Mouse (Mus musculus): Measurements from ENCODE around the gene Wdfy1. TPM values are rescaled to one million over a fixed set of nuclear protein-coding genes. Genes with fewer than 3 reads are reported as not detected.

The Wdfy1 gene
- polyA plus RNA-seq, 1 experiment from 2014 or later: 48.0 TPM

GRCm38 (mm10) chr1:79682936-79683335 is 93.0 kb downstream of the Wdfy1 start:
- ATAC-seq (ENCODE audit: insufficient number of reproducible peaks, low FRiP score, low TSS enrichment, low read depth): no peak
- Histone ChIP-seq H3K9me3 (replicated peaks) (no peaks in the 10 kb centered on the region), H3K4me2 (replicated peaks) (no peak overlapping the region), H3K4me3 (replicated peaks) (no peak overlapping the region), H3K9ac (no peak overlapping the region), H3K4me1 (no peaks in the 10 kb centered on the region), H3K27ac (replicated peaks) (no peak overlapping the region), H3K36me3 (no peaks in the 10 kb centered on the region), H3K27me3 (no peaks in the 10 kb centered on the region)
- WGBS: 8% methylated on average over 5 of the region's 5 CpGs

DNA sequence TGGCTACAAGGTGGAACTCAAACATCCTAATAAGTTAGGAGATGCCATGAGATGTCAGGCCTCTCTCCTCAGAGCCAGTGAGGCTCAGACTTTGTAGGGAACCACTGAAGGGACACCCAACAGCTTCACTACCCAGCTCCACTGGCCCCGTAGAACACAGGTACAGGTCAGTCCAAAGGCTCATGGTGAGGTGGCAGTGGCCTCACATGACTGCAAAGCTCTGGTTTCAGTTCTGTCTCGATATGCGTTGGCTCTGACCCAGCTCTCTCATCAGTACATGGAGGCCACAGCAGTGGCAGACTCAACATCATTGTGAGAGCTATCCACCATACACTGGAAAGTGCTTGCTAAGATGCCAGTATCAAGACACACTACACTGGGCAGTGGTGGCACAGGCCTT is 95.2 kb downstream of the Wdfy1 start:
- Histone ChIP-seq H3K4me1 (no peaks in the 10 kb centered on the region), H3K27me3 (no peaks in the 10 kb centered on the region)
- WGBS: 86% methylated on average over 3 of the region's 3 CpGs

GRCm38 (mm10) chr1:79678117-79678684 is 97.7 kb downstream of the Wdfy1 start:
- Histone ChIP-seq H3K4me2 (replicated peaks) (no peak overlapping the region), H3K27ac (replicated peaks) (no peak overlapping the region), H3K36me3 (no peaks in the 10 kb centered on the region), H3K27me3 (peaks cover 5% of the 10 kb centered on the region; the same call in 1 of the 2 replicates), H3K9ac (no peak overlapping the region), H3K4me3 (replicated peaks) (no peak overlapping the region), H3K9me3 (replicated peaks) (no peaks in the 10 kb centered on the region), H3K4me1 (no peaks in the 10 kb centered on the region)
- WGBS: 62% methylated on average over 8 of the region's 8 CpGs
- ATAC-seq (ENCODE audit: insufficient number of reproducible peaks, low FRiP score, low TSS enrichment, low read depth): no peak

More for the DNA sequence above, 95.2 kb downstream of the Wdfy1 start:
- H3K36me3 ChIP-seq: no peaks in the 10 kb centered on the region
- H3K4me2 ChIP-seq (replicated peaks): no peak overlapping the region
- no peak overlapping the region for H3K27ac ChIP-seq (replicated peaks)
- no peak overlapping the region for H3K9ac ChIP-seq
- H3K4me3 ChIP-seq (replicated peaks): no peak overlapping the region
- ATAC-seq (ENCODE audit: insufficient number of reproducible peaks, low FRiP score, low TSS enrichment, low read depth): no peak
- no peaks in the 10 kb centered on the region for H3K9me3 ChIP-seq (replicated peaks)

- WGBS: 53% methylated on average over 4 of the region's 4 CpGs
- H3K9me3 ChIP-seq (replicated peaks): no peaks in the 10 kb centered on the region
- peaks cover 13% of the 10 kb centered on the region; the same call in 1 of the 2 replicates for H3K4me1 ChIP-seq
- no peaks in the 10 kb centered on the region for H3K36me3 ChIP-seq
- H3K4me3 ChIP-seq (replicated peaks): no peak overlapping the region
- H3K9ac ChIP-seq: no peak overlapping the region
- no peak for ATAC-seq (ENCODE audit: insufficient number of reproducible peaks, low FRiP score, low TSS enrichment, low read depth)
- H3K27me3 ChIP-seq: peaks cover 10% of the 10 kb centered on the region
- no peak overlapping the region for H3K27ac ChIP-seq (replicated peaks)
- no peak overlapping the region for H3K4me2 ChIP-seq (replicated peaks)
Observed at GRCm38 (mm10) chr1:79675716-79676115, 100.2 kb downstream of the Wdfy1 start.

- H3K4me3 ChIP-seq (replicated peaks): peak within 1 kb of the TSS; percentile 63
- H3K4me2 ChIP-seq (replicated peaks): peak within 1 kb of the TSS; percentile 78
- WGBS: under 1% methylated on average over 51 of the region's 51 CpGs
- peaks cover 18% of the 10 kb centered on the region; the same call in 1 of the 2 replicates for H3K4me1 ChIP-seq
- H3K27ac ChIP-seq (replicated peaks): peak within 1 kb of the TSS; percentile 35
- H3K9me3 ChIP-seq (replicated peaks): no peaks in the 10 kb centered on the region
- peak; percentile 87 for ATAC-seq (ENCODE audit: insufficient number of reproducible peaks, low FRiP score, low TSS enrichment, low read depth)
- H3K27me3 ChIP-seq: peaks cover 16% of the 10 kb centered on the region
- no peaks in the 10 kb centered on the region for H3K36me3 ChIP-seq
- peak within 1 kb of the TSS; percentile 6 for H3K9ac ChIP-seq
Observed at GRCm38 (mm10) chr1:79671543-79672337, 104.2 kb downstream of the Wdfy1 start, which contains the start of gene Ap1s3. Ap1s3 (minus strand) TSS chr1:79671972.

- peak overlapping the region; percentile 63 for H3K4me3 ChIP-seq (replicated peaks)
- H3K9ac ChIP-seq: peak overlapping the region; percentile 6; the same call in 1 of the 2 replicates
- H3K27ac ChIP-seq (replicated peaks): no peak overlapping the region
- no peaks in the 10 kb centered on the region for H3K36me3 ChIP-seq
- no peak for ATAC-seq (ENCODE audit: insufficient number of reproducible peaks, low FRiP score, low TSS enrichment, low read depth)
- peaks cover 16% of the 10 kb centered on the region for H3K27me3 ChIP-seq
- WGBS: under 1% methylated on average over 11 of the region's 11 CpGs
- no peaks in the 10 kb centered on the region for H3K9me3 ChIP-seq (replicated peaks)
- peaks cover 18% of the 10 kb centered on the region; the same call in 1 of the 2 replicates for H3K4me1 ChIP-seq
- peak overlapping the region; percentile 78 for H3K4me2 ChIP-seq (replicated peaks)
Observed at GRCm38 (mm10) chr1:79671196-79671542, 104.8 kb downstream of the Wdfy1 start.

DNA sequence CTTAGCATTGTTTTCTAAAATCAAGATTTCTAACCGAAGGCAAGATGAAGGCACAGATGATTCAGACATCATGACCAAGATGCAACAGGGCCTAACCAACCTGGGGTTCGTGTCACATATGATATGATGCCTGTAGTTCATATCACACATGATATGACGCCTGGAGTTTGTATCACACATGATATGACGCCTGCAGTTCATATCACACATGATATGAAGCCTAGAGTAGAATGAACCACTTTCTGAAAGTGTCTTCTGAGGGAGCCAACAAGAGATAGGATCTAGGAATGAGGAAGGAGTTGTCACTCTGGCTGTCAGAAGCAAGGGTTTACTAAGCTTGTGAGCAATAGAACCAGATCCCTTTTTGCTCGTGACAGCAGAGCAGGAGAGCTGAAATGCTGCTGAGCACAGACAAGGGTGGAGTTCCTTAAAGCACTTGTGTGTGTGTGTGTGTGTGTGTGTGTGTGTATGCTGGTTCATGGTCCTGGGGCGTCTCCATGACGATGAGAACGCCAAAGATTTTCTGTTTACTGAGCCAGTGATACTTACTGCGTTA is 106.4 kb downstream of the Wdfy1 start:
- Histone ChIP-seq H3K4me3 (replicated peaks) (no peak overlapping the region), H3K9me3 (replicated peaks) (no peaks in the 10 kb centered on the region), H3K27me3 (peaks cover 16% of the 10 kb centered on the region), H3K9ac (no peak overlapping the region), H3K36me3 (no peaks in the 10 kb centered on the region), H3K4me2 (replicated peaks) (no peak overlapping the region), H3K27ac (replicated peaks) (no peak overlapping the region), H3K4me1 (peaks cover 18% of the 10 kb centered on the region; the same call in 1 of the 2 replicates)
- 73% methylated on average over 9 of the region's 9 CpGs for WGBS
- ATAC-seq (ENCODE audit: insufficient number of reproducible peaks, low FRiP score, low TSS enrichment, low read depth): no peak

DNA sequence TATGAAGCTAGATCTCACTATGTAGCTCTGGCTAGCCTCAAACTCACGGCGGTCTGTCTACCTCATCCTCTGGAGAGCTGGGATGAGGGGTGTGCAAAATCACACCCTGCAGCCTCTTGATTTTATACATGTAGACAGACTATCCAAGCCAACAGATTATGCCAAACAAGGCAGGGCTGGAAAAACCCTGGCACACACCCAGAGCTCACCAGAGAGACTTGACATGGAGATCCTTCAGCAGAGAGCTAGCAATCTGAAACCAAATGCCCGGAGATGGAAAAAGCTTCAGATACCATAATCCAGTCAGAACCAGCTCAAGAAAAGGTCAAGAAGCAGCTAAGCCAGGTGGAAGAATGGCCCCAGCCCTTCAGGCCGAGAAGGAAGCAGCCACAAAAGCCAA is 111.0 kb downstream of the Wdfy1 start:
- no peak overlapping the region for H3K4me2 ChIP-seq (replicated peaks)
- no peaks in the 10 kb centered on the region for H3K36me3 ChIP-seq
- WGBS: 80% methylated on average over 4 of the region's 4 CpGs
- H3K9me3 ChIP-seq (replicated peaks): no peaks in the 10 kb centered on the region
- H3K27ac ChIP-seq (replicated peaks): no peak overlapping the region
- H3K9ac ChIP-seq: no peak overlapping the region
- H3K27me3 ChIP-seq: no peaks in the 10 kb centered on the region
- no peaks in the 10 kb centered on the region for H3K4me1 ChIP-seq
- no peak for ATAC-seq (ENCODE audit: insufficient number of reproducible peaks, low FRiP score, low TSS enrichment, low read depth)
- H3K4me3 ChIP-seq (replicated peaks): no peak overlapping the region

DNA sequence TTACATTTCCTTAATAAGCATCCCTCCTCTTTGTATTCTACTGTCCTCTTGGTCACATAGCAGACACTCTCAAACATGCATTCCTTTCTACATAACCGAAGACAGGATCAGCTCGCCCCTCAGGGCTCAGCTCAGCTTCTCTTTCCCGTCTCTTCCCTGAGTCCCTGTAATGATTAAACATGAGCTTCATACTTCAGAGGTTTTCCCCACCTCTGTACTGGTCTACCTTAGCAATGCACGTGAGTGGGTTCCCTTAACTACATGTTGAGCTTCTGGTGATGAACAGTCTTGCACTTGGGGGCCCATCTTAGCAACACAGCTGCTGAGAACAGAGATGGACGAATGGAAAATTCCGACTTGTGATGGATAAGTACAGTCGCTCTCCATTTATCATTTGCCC is 116.3 kb downstream of the Wdfy1 start:
- no peaks in the 10 kb centered on the region for H3K4me1 ChIP-seq
- no peak overlapping the region for H3K4me2 ChIP-seq (replicated peaks)
- H3K27ac ChIP-seq (replicated peaks): no peak overlapping the region
- no peaks in the 10 kb centered on the region for H3K27me3 ChIP-seq
- H3K36me3 ChIP-seq: no peaks in the 10 kb centered on the region
- H3K9ac ChIP-seq: no peak overlapping the region
- no peak for ATAC-seq (ENCODE audit: insufficient number of reproducible peaks, low FRiP score, low TSS enrichment, low read depth)
- H3K9me3 ChIP-seq (replicated peaks): no peaks in the 10 kb centered on the region
- 72% methylated on average over 7 of the region's 7 CpGs for WGBS
- no peak overlapping the region for H3K4me3 ChIP-seq (replicated peaks)

GRCm38 (mm10) chr1:79657411-79657810 is 118.5 kb downstream of the Wdfy1 start:
- 89% methylated on average over 1 of the region's 1 CpGs for WGBS
- Histone ChIP-seq H3K36me3 (no peaks in the 10 kb centered on the region), H3K4me1 (no peaks in the 10 kb centered on the region), H3K4me2 (replicated peaks) (no peak overlapping the region), H3K9ac (no peak overlapping the region), H3K4me3 (replicated peaks) (no peak overlapping the region), H3K27me3 (no peaks in the 10 kb centered on the region), H3K9me3 (replicated peaks) (no peaks in the 10 kb centered on the region), H3K27ac (replicated peaks) (no peak overlapping the region)
- ATAC-seq (ENCODE audit: insufficient number of reproducible peaks, low FRiP score, low TSS enrichment, low read depth): no peak

DNA sequence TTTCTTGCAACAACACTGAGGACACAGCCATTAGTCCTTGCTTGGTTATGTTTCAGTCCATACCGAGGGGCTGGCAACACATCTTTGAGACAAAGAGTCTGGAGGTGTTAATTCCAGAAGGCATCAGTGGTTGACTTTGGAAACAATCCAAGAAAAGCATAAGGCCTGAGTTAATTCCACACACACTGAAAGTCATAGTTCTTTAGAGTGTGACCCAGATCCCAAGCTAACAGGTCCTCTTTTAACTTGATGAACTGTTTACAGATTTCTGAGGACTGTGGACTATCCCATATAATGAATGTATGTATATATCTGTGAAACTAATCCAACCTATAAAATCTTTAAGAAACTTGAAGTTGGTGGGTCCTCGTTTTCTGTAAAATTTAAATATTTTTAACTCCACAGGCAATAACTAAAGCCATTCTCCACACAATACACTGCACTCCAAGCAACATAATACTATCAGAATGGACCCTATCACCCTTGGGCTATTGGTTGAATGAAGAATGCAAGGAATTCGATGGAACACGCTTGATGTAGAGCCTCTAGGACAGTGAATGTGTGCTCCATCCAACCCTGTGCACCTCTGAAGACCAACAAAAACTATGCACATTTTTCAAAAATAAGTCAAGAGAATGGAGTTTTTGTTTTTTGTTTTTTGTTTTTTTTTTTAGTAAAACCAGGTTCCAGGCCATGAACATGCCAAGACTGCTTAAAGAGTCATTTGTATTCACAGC is 120.0 kb downstream of the Wdfy1 start:
- Histone ChIP-seq H3K36me3 (no peaks in the 10 kb centered on the region), H3K9me3 (replicated peaks) (no peaks in the 10 kb centered on the region), H3K4me2 (replicated peaks) (no peak overlapping the region), H3K4me1 (no peaks in the 10 kb centered on the region), H3K9ac (no peak overlapping the region), H3K27me3 (no peaks in the 10 kb centered on the region), H3K27ac (replicated peaks) (no peak overlapping the region), H3K4me3 (replicated peaks) (no peak overlapping the region)
- ATAC-seq (ENCODE audit: insufficient number of reproducible peaks, low FRiP score, low TSS enrichment, low read depth): no peak
- WGBS: 63% methylated on average over 4 of the region's 4 CpGs
